Mouse (Mus musculus): ENCODE results near the gene Olfr1032.

DNA sequence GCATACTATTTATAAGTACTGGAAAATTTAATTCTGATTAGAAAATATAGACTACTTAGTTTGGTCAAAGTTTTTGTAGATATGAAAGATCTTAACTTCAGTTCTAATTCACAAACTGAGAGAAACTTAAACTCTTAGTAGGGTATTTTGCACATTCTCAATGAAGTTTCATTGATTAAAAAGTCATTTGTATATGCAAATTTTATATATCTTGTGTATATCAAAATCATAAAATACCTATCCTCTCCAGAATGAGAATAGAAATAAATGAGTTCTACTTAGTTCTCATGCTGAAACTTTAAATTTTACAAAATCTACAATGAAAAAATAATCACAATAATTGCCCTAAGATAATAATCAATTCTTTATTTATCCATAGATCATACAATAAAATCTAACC lies 40.2 kb downstream of the Olfr1032 start, which contains the start of gene Olfr1034:
- TF ChIP-seq CTCF (IDR thresholded peaks at IDR 0.05; ENCODE audit: low read depth, low read length), result no peak
- TF ChIP-seq TAL1 (conservative IDR thresholded peaks at IDR 0.05; ENCODE audit: low read depth, low read length), result no peak
- no peak for TF ChIP-seq GATA2 (IDR thresholded peaks at IDR 0.05; ENCODE audit: borderline replicate concordance, low read depth, low read length)
- TF ChIP-seq GATA1 (IDR thresholded peaks at IDR 0.05; ENCODE audit: borderline replicate concordance, low read length), result no peak

All from G1E (cell line).